In genomic region chr2:36071660-36072305, GRCm38 (mm10) we compare ENCODE assay signal across 22 mouse cellular contexts. TPM values are rescaled to one million over a fixed set of nuclear protein-coding genes. Genes with fewer than 3 reads are reported as not detected.
"Had no signal": no experiment of that assay in that cellular context is flagged by ENCODE, and none has a peak within 500 bp of the region (broad histone marks: within the 10 kb centered on the region; RNA-seq: fewer than 3 reads in every experiment).

No protein-coding gene starts in this region.

- H3K27me3 ChIP-seq: limb, embryonic 12.5 days; limb, embryonic 15.5 days; midbrain, embryonic 13.5 days had no signal

- H3K4me2 ChIP-seq: kidney, embryonic 15.5 days; limb, embryonic 12.5 days; limb, embryonic 15.5 days; lung, embryonic 14.5 days; midbrain, embryonic 13.5 days had no signal

- H3K36me3 ChIP-seq: kidney, embryonic 15.5 days; limb, embryonic 12.5 days; limb, embryonic 15.5 days; midbrain, embryonic 10.5 days; midbrain, embryonic 13.5 days had no signal

- H3K4me1 ChIP-seq: kidney, embryonic 15.5 days; limb, embryonic 15.5 days; midbrain, embryonic 10.5 days had no signal

- H3K27ac ChIP-seq: kidney, embryonic 15.5 days; limb, embryonic 12.5 days; limb, embryonic 15.5 days; macrophage; midbrain, embryonic 10.5 days; midbrain, embryonic 13.5 days; stomach, postnatal 0 days had no signal

- ATAC-seq: intestine, postnatal 0 days; lung, postnatal 0 days; midbrain, embryonic 13.5 days; midbrain, embryonic 16.5 days had no signal

- H3K4me3 ChIP-seq: kidney, embryonic 15.5 days; limb, embryonic 12.5 days; limb, embryonic 15.5 days; midbrain, embryonic 10.5 days; midbrain, embryonic 13.5 days had no signal

- H3K9ac ChIP-seq: kidney, embryonic 15.5 days; limb, embryonic 12.5 days; limb, embryonic 15.5 days; lung, embryonic 14.5 days; midbrain, embryonic 13.5 days had no signal

- DNase-seq: kidney, adult 8-10 months; kidney, postnatal 14 days; kidney, postnatal 4 days; left cerebral cortex, postnatal 4 days; lung, embryonic 14.5 days; thymus, postnatal 36 days had no signal

- H3K9me3 ChIP-seq: kidney, embryonic 15.5 days; limb, embryonic 12.5 days; limb, embryonic 15.5 days; midbrain, embryonic 10.5 days; midbrain, embryonic 13.5 days had no signal

RNA-seq across cellular contexts. Expression of gene Morn5, which starts 22.5 kb away (rescaled TPM):
- total RNA-seq: megakaryocyte, adult 5-6 weeks had no signal
- polyA plus RNA-seq: intestine, embryonic 14.5 days; intestine, postnatal 0 days; limb, embryonic 12.5 days; limb, embryonic 15.5 days; macrophage; neural tube, embryonic 11.5 days; small intestine, adult 2 months; stomach, embryonic 14.5 days; stomach, postnatal 0 days had no signal

RNA-seq across cellular contexts. Expression of gene Lhx6, which starts 33.4 kb away (rescaled TPM):
- total RNA-seq: megakaryocyte, adult 5-6 weeks had no signal
- polyA plus RNA-seq: macrophage; neural tube, embryonic 14.5 days had no signal
